Mouse (Mus musculus) heart, adult 2 months (tissue): ENCODE data around the gene Lrtm2.

Experiments
- CTCF ChIP-seq: fragments of 200-600 bp; IDR thresholded peaks from 2 replicates; pipeline ENCODE4 v1.8.1; 2022; ENCODE audit warnings: antibody characterized with exemption, mild to moderate bottlenecking, moderate library complexity
- EP300 ChIP-seq: fragments of 200-500 bp; IDR thresholded peaks from 2 replicates; pipeline ENCODE4 v1.6.1; 2011; ENCODE audit warnings: low read depth, low read length, control low read depth; ENCODE audit not compliant: insufficient read depth
- POLR2A ChIP-seq: fragments of 200-500 bp; IDR thresholded peaks from 2 replicates; pipeline ENCODE4 v1.6.1; 2011; ENCODE audit warnings: mild to moderate bottlenecking, low read depth, low read length, control low read depth; ENCODE audit not compliant: insufficient read depth

DNA sequence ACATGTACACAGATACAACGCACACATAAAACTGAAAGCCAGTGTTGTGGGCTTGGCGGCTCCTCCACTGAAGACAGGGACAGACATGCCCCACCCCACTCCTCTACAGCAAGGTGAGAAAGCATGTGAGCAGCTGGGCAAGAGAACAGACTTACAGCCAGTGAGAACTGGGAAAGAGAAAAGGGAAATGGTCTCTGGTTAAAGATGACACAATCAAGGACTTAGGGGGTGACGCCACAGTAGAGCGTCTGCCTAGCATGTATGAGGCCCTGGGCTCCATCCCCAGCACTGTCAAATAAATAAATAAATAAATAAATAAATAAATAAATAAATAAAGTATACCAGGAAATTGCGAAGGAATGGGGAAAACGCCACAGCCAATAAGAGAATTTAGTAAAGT is 27.2 kb downstream of the Lrtm2 start:
- no peak for TF ChIP-seq EP300
- no peak for TF ChIP-seq CTCF
- no peak for TF ChIP-seq POLR2A
